Mouse (Mus musculus) neural tube, embryonic 11.5 days (tissue): ENCODE data around the gene Atp5j2. TPM values are rescaled to one million over a fixed set of nuclear protein-coding genes. Genes with fewer than 3 reads are reported as not detected.
"Not testable (repeated sequence)": the region's sequence is repeated elsewhere in the genome, so short reads cannot be mapped to it uniquely, and the experiment has no call there.

Source experiments
- ATAC-seq: fragments of 200-750 bp; cut with Nextera tagmentation; 2 replicates; pipeline ENCODE4 v1.8.0; 2017; ENCODE audit warnings: moderate number of reproducible peaks, mild to moderate bottlenecking, moderate TSS enrichment, moderate library complexity; ENCODE audit not compliant: insufficient read depth, low FRiP score, low TSS enrichment
- DNase-seq: peaks from one replicate; pipeline ENCODE4 v3.0.0-alpha.2; 2015; ENCODE audit warnings: low spot score
- H3K27ac ChIP-seq: fragments of 300-500 bp; sonication (generic); 2 replicates; pipeline ENCODE4 v1.5.1; 2014; ENCODE audit warnings: low read depth, mild to moderate bottlenecking, low read length
- H3K27me3 ChIP-seq: fragments of 300-500 bp; sonication (generic); 2 replicates; pipeline ENCODE4 v1.6.1; 2014; ENCODE audit warnings: mild to moderate bottlenecking, low read length, mixed read lengths; ENCODE audit not compliant: control insufficient read depth, insufficient read depth
- H3K36me3 ChIP-seq: fragments of 300-500 bp; sonication (generic); 2 replicates; pipeline ENCODE4 v1.6.1; 2014; ENCODE audit warnings: mild to moderate bottlenecking, low read length, moderate library complexity, mixed read lengths; ENCODE audit not compliant: control insufficient read depth, insufficient read depth
- H3K4me1 ChIP-seq: fragments of 300-500 bp; sonication (generic); 2 replicates; pipeline ENCODE4 v1.6.1; 2014; ENCODE audit warnings: low read length, mixed read lengths; ENCODE audit not compliant: control insufficient read depth, insufficient read depth
- H3K4me2 ChIP-seq: fragments of 300-500 bp; sonication (generic); 2 replicates; pipeline ENCODE4 v1.6.1; 2014; ENCODE audit warnings: low read depth, mild to moderate bottlenecking, moderate library complexity
- H3K4me3 ChIP-seq: fragments of 300-500 bp; sonication (generic); 2 replicates; pipeline ENCODE4 v1.5.1; 2014; ENCODE audit warnings: low read depth, low read length
- H3K9ac ChIP-seq: fragments of 300-500 bp; sonication (generic); 2 replicates; pipeline ENCODE4 v1.6.1; 2014; ENCODE audit warnings: mild to moderate bottlenecking, low read length
- H3K9me3 ChIP-seq: fragments of 300-500 bp; sonication (generic); 2 replicates; pipeline ENCODE4 v1.6.1; 2016; ENCODE audit warnings: low read length; ENCODE audit not compliant: control insufficient read depth
- WGBS: fragments of 180-500 bp; shearing (Covaris S2); extraction: QIAGEN DNeasy Blood & Tissue Kit; methylation state at CpG from one replicate; pipeline ENCODE4 v1.1.7; 2014; 5-methylcytosine and 5-hydroxymethylcytosine counted together
- polyA plus RNA-seq: library from polyadenylated mRNA; unstranded; fragments of >200 nt; fragmentation: Nextera tagmentation; extraction: Ambion mirVana; gene quantifications from 2 replicates; pipeline ENCODE4 v1.2.1, GENCODE M21; 2014

Gene Atp5j2
- polyA plus RNA-seq, 1 experiment from 2014 or later, result 507 TPM

DNA sequence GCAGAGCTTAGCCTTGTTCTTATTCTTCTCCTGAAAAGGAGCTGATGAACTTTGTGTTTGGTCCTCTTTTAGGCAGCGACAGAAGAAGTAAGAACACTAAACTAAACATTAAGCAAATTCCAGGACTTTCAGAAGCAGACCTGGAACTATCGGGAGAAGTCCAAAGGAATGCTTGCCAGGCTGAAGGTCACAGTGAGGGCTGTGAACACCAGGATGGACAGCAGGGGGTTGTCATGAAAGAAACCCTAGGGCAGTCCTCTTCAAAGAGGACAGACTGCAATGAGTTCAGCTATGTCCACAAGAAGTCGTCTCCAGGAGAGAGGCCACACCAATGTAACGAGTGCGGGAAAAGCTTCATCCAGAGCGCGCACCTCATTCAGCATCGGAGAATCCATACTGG, 28.1 kb upstream of the Atp5j2 start:
- H3K4me3 ChIP-seq, result no peak overlapping the region
- DNase-seq (no peak), ATAC-seq (no peak)
- no peaks in the 10 kb centered on the region for H3K9me3 ChIP-seq
- 94% methylated on average over 8 of the region's 8 CpGs for WGBS
- H3K27me3 ChIP-seq, result no peaks in the 10 kb centered on the region
- no peak overlapping the region for H3K4me2 ChIP-seq
- H3K36me3 ChIP-seq, result peaks cover 15% of the 10 kb centered on the region
- H3K4me1 ChIP-seq, result no peaks in the 10 kb centered on the region
- no peak overlapping the region for H3K9ac ChIP-seq
- H3K27ac ChIP-seq, result no peak overlapping the region

DNA sequence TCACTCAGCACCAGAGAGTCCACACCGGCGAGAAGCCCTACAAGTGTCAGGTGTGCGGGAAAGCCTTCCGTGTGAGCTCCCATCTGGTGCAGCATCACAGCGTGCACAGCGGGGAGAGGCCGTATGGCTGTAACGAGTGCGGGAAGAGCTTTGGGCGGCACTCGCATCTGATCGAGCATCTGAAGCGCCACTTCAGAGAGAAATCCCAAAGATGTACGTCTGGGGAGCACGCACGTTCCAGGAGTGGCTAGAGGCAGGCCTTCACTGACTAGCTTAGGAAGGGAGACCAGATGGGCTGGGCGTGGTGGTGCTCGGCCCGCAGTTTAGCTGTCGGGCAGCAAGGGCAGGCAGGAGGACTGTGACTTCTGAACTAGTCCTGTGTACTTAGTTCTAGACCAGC, 26.8 kb upstream of the Atp5j2 start:
- DNase-seq, result no peak

DNA sequence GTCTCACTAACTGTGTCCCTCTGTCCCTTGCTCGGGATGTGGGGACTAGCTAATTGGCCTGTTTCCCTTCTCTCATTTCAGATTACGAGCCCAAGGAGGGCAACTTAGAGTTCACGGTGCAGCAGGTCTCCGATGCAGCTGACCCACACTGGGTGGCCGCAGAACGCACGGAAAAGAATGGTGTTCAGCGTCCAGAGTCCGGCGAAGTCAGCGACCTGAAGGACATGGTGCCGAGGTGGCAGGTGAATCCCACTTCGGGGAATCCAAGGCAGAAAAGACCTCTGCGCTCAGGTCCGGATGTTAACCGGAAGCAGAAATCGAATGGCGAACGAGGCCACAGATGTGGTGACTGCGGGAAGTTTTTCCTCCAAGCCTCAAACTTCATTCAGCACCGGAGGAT, 26.3 kb upstream of the Atp5j2 start:
- no peak overlapping the region for H3K27ac ChIP-seq
- H3K4me1 ChIP-seq, result no peaks in the 10 kb centered on the region
- DNase-seq (no peak), ATAC-seq (no peak)
- peaks cover 17% of the 10 kb centered on the region for H3K36me3 ChIP-seq
- 95% methylated on average over 21 of the region's 21 CpGs for WGBS
- no peak overlapping the region for H3K4me3 ChIP-seq
- H3K9me3 ChIP-seq, result no peaks in the 10 kb centered on the region
- no peak overlapping the region for H3K9ac ChIP-seq
- H3K27me3 ChIP-seq, result no peaks in the 10 kb centered on the region
- no peak overlapping the region for H3K4me2 ChIP-seq

More for the DNA sequence above, 26.8 kb upstream of the Atp5j2 start:
- Histone ChIP-seq H3K27ac (no peak overlapping the region), H3K4me3 (no peak overlapping the region), H3K36me3 (peaks cover 17% of the 10 kb centered on the region), H3K9me3 (no peaks in the 10 kb centered on the region), H3K27me3 (no peaks in the 10 kb centered on the region), H3K9ac (no peak overlapping the region), H3K4me1 (no peaks in the 10 kb centered on the region), H3K4me2 (no peak overlapping the region)
- no peak for ATAC-seq
- WGBS, result 95% methylated on average over 20 of the region's 20 CpGs

DNA sequence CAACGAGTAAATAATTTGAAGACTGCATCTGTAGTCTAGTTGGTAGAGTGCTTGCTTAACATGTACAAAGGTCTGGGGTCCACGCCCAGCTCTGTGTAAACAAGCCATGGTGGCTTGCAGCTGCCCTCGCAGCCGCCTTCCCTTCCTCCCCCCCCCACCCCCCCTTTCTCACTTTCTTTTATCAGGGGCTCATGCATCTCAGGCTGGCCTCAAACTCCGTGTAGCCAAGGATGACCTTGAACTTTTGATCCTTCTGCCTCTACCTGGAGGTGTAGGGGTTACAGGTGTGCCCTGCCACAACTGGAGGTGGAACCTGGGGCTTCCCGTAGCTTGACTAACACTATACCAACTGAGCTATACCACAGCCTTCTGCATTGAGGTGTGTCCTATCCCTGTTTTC, 25.9 kb upstream of the Atp5j2 start:
- H3K9ac ChIP-seq, result no peak overlapping the region
- H3K27me3 ChIP-seq, result no peaks in the 10 kb centered on the region
- H3K4me1 ChIP-seq, result no peaks in the 10 kb centered on the region
- H3K9me3 ChIP-seq, result no peaks in the 10 kb centered on the region
- ATAC-seq (no peak), DNase-seq (no peak)
- no peak overlapping the region for H3K27ac ChIP-seq
- no peak overlapping the region for H3K4me3 ChIP-seq
- H3K4me2 ChIP-seq, result no peak overlapping the region
- 93% methylated on average over 6 of the region's 6 CpGs for WGBS
- H3K36me3 ChIP-seq, result peaks cover 17% of the 10 kb centered on the region

DNA sequence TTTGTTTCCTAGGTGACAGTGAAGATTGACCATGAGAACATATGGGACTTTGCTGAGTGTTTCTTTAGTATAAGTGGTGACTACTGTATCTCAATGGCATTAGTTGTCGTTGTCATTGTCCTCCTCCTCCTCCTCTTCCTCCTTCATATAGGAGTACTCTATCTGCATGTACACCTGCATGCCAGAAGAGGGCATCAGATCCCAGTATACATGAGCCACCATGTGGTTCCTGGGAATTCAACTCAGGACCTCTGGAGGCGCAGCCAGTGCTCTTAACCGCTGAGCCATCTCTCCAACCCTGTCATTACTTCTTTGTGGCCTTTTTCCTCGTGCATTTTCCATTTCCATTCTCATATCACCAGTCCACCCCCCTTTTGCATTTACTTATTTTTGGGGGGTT, 22.8 kb upstream of the Atp5j2 start:
- peaks cover 11% of the 10 kb centered on the region for H3K36me3 ChIP-seq

DNA sequence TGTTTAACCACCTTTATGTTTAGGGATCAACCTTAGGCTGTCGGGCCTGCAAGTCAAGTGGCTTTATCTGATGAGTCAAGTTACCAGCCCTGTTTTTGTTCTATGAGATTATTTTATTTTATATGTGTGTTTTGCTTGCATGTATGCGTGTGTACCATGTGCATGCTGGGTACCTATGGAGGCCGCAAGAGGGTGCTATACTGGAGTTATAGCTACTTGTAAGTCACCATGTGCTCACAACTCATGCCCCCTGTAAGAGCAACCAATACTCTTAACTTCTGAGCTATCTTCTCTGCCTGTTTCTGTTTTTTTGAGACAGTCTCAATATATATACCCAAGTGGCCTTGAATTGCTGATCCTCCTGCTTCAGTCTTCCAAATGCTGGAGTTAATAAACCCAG, 21.6 kb upstream of the Atp5j2 start:
- H3K9ac ChIP-seq, result no peak overlapping the region
- ATAC-seq, result no peak
- H3K4me2 ChIP-seq, result no peak overlapping the region
- H3K4me1 ChIP-seq, result no peaks in the 10 kb centered on the region
- no peaks in the 10 kb centered on the region for H3K9me3 ChIP-seq
- no peaks in the 10 kb centered on the region for H3K27me3 ChIP-seq
- H3K4me3 ChIP-seq, result no peak overlapping the region
- peaks cover 7% of the 10 kb centered on the region for H3K36me3 ChIP-seq
- WGBS, result 89% methylated on average over 3 of the region's 3 CpGs
- no peak for DNase-seq
- H3K27ac ChIP-seq, result no peak overlapping the region

More for the DNA sequence above, 22.8 kb upstream of the Atp5j2 start:
- H3K4me3 ChIP-seq, result no peak overlapping the region
- no peaks in the 10 kb centered on the region for H3K27me3 ChIP-seq
- no peak overlapping the region for H3K27ac ChIP-seq
- DNase-seq, result no peak
- H3K9ac ChIP-seq, result no peak overlapping the region
- H3K9me3 ChIP-seq, result no peaks in the 10 kb centered on the region
- H3K4me1 ChIP-seq, result no peaks in the 10 kb centered on the region
- no peak overlapping the region for H3K4me2 ChIP-seq
- 68% methylated on average over 4 of the region's 4 CpGs for WGBS
- no peak for ATAC-seq

DNA sequence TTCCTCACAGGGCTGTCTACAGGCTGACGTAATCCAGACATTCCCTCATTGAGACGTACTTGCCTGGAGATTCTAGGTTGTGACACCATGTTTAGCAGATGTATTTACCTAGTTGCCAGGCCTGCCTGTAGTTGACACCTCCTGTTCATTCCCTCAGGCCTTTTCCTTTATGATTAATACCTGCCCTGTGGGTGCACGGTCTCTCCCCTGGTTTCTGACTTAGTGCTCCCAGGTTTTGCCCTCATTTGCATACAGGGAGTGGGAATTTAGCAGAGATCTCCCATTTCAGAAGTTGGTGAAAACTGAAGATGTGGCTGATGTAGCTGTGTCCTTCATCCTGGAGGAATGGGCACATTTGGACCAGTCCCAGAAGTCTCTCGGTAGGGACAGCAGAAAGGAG, 20.4 kb upstream of the Atp5j2 start:
- 91% methylated on average over 4 of the region's 4 CpGs for WGBS
- Histone ChIP-seq H3K27me3 (no peaks in the 10 kb centered on the region), H3K9ac (no peak overlapping the region), H3K4me1 (no peaks in the 10 kb centered on the region), H3K27ac (no peak overlapping the region), H3K4me2 (no peak overlapping the region), H3K36me3 (peaks cover 7% of the 10 kb centered on the region), H3K4me3 (no peak overlapping the region), H3K9me3 (no peaks in the 10 kb centered on the region)
- ATAC-seq (no peak), DNase-seq (no peak)

DNA sequence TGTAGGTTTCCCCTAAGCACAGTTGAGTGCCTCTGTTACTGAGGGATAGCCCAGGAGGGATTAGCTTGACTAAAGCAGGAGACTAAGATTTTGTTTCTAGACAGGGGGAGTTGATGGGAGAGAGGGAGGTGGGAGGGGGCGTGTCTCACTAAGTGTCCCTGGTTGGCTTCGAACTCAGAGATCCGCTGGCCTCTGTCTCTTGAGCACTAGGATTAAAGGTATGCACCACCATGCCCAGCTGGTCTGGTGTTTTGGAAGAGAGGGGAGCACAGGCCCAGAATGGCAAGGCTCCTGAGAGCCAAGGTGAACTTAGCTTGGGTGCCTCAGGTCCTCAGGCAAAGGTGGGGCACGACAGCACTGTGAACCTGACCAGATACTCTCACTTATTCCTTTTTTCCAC, 19.5 kb upstream of the Atp5j2 start:
- no peak overlapping the region for H3K9ac ChIP-seq
- H3K4me3 ChIP-seq, result no peak overlapping the region
- no peaks in the 10 kb centered on the region for H3K27me3 ChIP-seq
- DNase-seq (no peak), ATAC-seq (no peak)
- H3K9me3 ChIP-seq, result no peaks in the 10 kb centered on the region
- H3K4me1 ChIP-seq, result no peaks in the 10 kb centered on the region
- peaks cover 7% of the 10 kb centered on the region for H3K36me3 ChIP-seq
- no peak overlapping the region for H3K4me2 ChIP-seq
- H3K27ac ChIP-seq, result no peak overlapping the region
- 91% methylated on average over 4 of the region's 4 CpGs for WGBS

DNA sequence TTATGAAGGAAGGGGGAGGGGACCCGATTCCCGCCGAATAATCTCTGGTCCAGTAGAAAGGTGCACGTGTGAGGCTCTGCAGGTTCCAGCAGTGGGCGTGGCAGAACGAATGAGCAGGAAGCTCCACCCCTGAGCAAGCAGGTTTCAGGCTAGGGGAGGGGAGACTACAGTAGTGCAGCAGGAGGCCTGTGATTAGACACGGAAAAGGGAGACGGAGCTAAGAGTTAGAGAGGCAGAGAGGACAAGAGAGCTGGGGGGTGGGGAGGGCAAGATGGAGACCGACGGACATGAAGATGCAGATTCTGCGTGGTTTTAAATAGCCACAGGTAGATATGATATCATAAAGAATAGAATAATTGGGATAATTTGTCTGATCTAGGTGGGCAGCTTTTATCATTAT, 16.5 kb upstream of the Atp5j2 start:
- not testable (repeated sequence) for H3K27ac ChIP-seq, H3K9me3 ChIP-seq, H3K36me3 ChIP-seq, H3K4me2 ChIP-seq, H3K4me3 ChIP-seq, H3K27me3 ChIP-seq, ATAC-seq, H3K4me1 ChIP-seq, DNase-seq, H3K9ac ChIP-seq
- 41% methylated on average over 11 of the region's 11 CpGs for WGBS
